Mouse (Mus musculus) lung, embryonic 15.5 days (tissue): ENCODE data around the gene Wee1. TPM values are rescaled to one million over a fixed set of nuclear protein-coding genes. Genes with fewer than 3 reads are reported as not detected.
A peak's percentile ranks its signal among the peaks of the same experiment; 100 is the strongest.

ENCODE experiments used
- ATAC-seq: fragments of 200-750 bp; cut with Nextera tagmentation; 2 replicates; pipeline ENCODE4 v1.8.0; 2017; ENCODE audit warnings: moderate number of reproducible peaks, borderline replicate concordance; ENCODE audit not compliant: low FRiP score, low TSS enrichment; ENCODE audit errors: extremely low read depth
- H3K27ac ChIP-seq: fragments of 300-500 bp; sonication (generic); 2 replicates; pipeline ENCODE4 v1.5.1; 2015; ENCODE audit warnings: moderate library complexity, mild to moderate bottlenecking, inconsistent platforms
- H3K27me3 ChIP-seq: fragments of 300-500 bp; sonication (generic); 2 replicates; pipeline ENCODE4 v1.6.1; 2015; ENCODE audit warnings: inconsistent platforms
- H3K36me3 ChIP-seq: fragments of 300-500 bp; sonication (generic); 2 replicates; pipeline ENCODE4 v1.6.1; 2015; ENCODE audit warnings: inconsistent platforms
- H3K4me1 ChIP-seq: fragments of 300-500 bp; sonication (generic); 2 replicates; pipeline ENCODE4 v1.6.1; 2015; ENCODE audit warnings: inconsistent platforms
- H3K4me2 ChIP-seq: fragments of 300-500 bp; sonication (generic); 2 replicates; pipeline ENCODE4 v1.6.1; 2015; ENCODE audit warnings: inconsistent platforms, mild to moderate bottlenecking, moderate library complexity
- H3K4me3 ChIP-seq: fragments of 300-500 bp; sonication (generic); 2 replicates; pipeline ENCODE4 v1.5.1; 2015; ENCODE audit warnings: mild to moderate bottlenecking, inconsistent platforms
- H3K9ac ChIP-seq: fragments of 300-500 bp; sonication (generic); 2 replicates; pipeline ENCODE4 v1.6.1; 2015; ENCODE audit warnings: inconsistent platforms
- H3K9me3 ChIP-seq: fragments of 300-500 bp; sonication (generic); 2 replicates; pipeline ENCODE4 v1.6.1; 2016; ENCODE audit warnings: inconsistent platforms
- WGBS: fragments of 180-500 bp; shearing (Covaris S2); methylation state at CpG from one replicate; pipeline ENCODE4 v1.1.7; 2015; 5-methylcytosine and 5-hydroxymethylcytosine counted together
- polyA plus RNA-seq: library from polyadenylated mRNA; unstranded; fragments of >200 nt; fragmentation: Nextera tagmentation; extraction: Ambion mirVana; gene quantifications from 2 replicates; pipeline ENCODE4 v1.2.1, GENCODE M21; 2015

Wee1 gene
- polyA plus RNA-seq, result 31.4 and 32.9 TPM in 2 replicates

DNA sequence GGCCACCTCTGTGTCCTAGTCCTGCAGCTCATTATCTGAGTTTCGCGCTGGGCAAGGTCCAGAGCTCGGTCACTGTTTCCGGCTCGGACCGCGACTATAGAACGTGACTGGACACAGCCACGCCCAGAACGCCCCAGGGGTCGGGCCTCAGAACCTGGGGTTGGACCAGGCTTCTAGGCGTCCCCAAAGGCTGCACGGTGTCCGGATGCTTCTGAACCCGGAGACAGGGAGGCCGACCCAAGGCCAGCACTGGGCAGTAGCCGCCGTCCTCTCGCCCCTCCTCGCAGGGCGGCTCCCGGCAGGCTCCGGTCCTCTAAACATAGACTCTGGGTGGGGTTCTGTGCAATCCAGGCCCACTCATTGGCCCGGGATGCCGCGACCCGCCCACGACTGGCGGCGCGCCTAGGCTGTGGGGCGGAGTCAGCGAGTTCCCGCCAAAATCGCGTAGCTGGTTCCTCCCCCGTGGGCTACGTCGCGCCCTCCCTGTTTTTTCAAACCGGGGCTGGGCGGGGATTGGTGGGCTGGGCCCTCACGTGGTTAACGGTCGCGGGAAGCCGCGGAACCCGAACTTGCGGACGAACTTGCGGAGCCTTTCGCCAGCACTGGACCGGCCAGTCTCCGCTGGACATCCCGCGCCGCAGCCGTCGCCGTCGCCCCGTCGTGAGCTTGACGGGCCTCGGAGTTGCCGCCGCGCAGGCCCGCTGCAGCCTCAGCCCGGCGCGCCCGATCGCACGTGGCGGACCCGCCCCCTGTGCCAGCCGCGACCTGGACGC lies at the start of gene Wee1:
Wee1 (plus strand) TSS at position 531 of the 773 bp plus-strand sequence.
- H3K9me3 ChIP-seq, result no peaks in the 10 kb centered on the region
- peak; percentile 99 for ATAC-seq
- peak within 1 kb of the TSS; percentile 76 for H3K4me2 ChIP-seq
- peak within 1 kb of the TSS; percentile 98 for H3K27ac ChIP-seq
- peaks cover 16% of the 10 kb centered on the region for H3K4me1 ChIP-seq
- peaks cover 6% of the 10 kb centered on the region; the same call in 1 of the 2 replicates for H3K36me3 ChIP-seq
- H3K9ac ChIP-seq, result peak within 1 kb of the TSS; percentile 94
- H3K27me3 ChIP-seq, result no peaks in the 10 kb centered on the region
- WGBS, result under 1% methylated on average over 81 of the region's 81 CpGs
- H3K4me3 ChIP-seq, result peak within 1 kb of the TSS; percentile 98

DNA sequence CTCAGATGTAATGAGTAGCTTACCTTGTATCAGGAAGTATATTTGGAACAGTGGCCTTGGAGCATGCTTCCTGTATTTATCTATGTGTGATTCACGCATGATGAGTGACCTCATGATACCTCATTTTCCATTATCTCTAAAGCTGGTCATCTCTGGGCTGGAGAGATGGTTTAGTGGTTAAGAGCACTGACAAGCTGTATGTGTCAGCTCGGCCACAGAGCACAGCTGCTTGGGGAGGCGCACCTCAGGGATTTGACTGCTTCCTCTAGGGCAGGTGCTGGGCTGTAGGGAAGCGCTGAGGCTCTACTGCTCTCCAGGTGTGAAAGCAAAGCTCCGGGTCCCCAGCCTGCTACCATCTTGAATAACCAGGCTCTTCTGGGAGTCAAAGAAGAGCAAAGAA lies 43.7 kb upstream of the Wee1 start:
- Histone ChIP-seq H3K4me2 (no peak overlapping the region), H3K9me3 (no peaks in the 10 kb centered on the region), H3K9ac (no peak overlapping the region)

DNA sequence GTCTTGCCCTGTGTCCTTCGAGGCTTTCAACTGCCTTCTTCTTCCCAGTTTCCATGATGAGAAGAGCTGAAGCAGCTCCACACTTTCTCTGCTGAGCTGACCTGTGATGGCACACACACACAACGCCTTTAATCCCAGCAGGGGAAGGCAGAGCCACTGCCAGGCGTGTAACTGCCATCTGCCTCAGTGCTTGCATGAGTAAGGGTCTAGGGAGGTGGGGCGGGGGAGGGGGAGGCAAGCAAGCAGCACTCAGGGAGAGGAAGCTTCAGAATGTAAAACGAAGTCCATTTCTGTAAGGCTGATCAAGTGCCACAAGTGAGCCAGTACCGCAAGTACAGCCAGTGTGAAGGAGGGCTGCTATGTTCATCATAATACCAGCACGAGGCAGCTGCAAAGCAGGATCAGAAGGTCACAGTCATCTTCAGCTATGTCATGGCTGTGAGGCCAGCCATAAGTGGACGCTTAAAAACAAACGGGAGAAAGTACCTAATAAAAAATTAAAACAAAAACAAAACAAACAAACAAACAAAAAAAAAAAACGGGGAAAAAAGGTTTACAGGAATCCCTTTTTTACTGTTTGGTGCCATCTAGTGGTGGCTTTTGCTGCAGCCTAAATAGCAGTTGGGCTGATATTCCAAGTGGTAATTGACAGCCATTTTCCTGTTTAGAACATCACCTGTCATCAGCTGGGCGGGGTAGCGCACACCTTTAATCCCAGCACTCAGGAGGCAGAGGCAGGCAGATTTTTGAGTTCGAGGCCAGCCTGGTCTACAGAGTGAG lies 38.3 kb upstream of the Wee1 start:
- Histone ChIP-seq H3K9ac (no peak overlapping the region), H3K4me2 (no peak overlapping the region), H3K4me1 (peaks cover 8% of the 10 kb centered on the region; the same call in 1 of the 2 replicates), H3K27ac (no peak overlapping the region), H3K4me3 (no peak overlapping the region), H3K9me3 (no peaks in the 10 kb centered on the region), H3K27me3 (no peaks in the 10 kb centered on the region), H3K36me3 (peaks cover 86% of the 10 kb centered on the region)
- no peak for ATAC-seq
- WGBS, result 62% methylated on average over 13 of the region's 13 CpGs

More for the DNA sequence above, 43.7 kb upstream of the Wee1 start:
- Histone ChIP-seq H3K4me1 (no peaks in the 10 kb centered on the region), H3K4me3 (no peak overlapping the region), H3K27me3 (no peaks in the 10 kb centered on the region), H3K27ac (no peak overlapping the region), H3K36me3 (peaks cover 89% of the 10 kb centered on the region)
- no peak for ATAC-seq
- 89% methylated on average over 5 of the region's 5 CpGs for WGBS

DNA sequence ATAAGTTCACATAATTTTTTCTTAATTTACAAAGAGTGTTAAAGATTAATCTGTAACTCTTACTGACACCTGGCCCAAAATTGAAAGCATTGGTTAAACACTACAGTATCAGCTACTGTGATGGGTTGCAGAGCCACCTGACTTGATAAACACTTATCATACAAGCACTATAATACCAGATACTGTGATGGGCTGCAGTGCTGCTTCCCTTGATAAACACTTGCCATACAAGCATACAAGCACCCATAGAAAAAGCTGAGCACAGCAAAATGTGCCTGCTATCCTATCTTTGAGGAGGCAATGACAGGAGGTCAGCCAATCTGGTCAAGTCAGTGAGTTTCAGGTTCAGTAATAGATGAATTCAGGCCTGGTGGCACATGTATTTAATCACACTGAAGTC lies 36.6 kb upstream of the Wee1 start:
- no peak overlapping the region for H3K27ac ChIP-seq

DNA sequence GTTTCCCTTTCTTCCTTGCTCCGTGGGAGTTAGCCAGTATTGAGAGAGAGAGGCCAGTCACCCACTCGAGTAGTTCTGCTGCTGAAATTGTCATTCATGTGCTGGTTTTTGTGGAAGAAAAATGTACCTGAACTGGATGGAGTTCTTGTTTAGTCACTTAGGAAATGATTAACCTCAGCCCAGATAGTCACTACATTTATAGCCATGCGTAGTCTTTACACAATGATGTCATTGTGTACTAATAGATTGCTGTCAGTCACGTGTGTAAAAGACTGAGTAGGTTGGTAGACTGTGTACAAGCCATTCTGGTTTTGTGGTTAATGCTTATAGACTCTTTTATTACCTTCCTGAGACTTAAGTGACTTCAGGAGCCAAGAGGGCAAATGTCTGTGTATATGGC lies 33.9 kb upstream of the Wee1 start:
- Histone ChIP-seq H3K4me2 (no peak overlapping the region), H3K27ac (peak overlapping the region; percentile 68), H3K4me1 (peaks cover 8% of the 10 kb centered on the region; the same call in 1 of the 2 replicates), H3K4me3 (no peak overlapping the region), H3K27me3 (no peaks in the 10 kb centered on the region), H3K9me3 (no peaks in the 10 kb centered on the region), H3K36me3 (peaks cover 79% of the 10 kb centered on the region), H3K9ac (no peak overlapping the region)
- ATAC-seq, result peak; percentile 68
- WGBS, result 49% methylated on average over 4 of the region's 4 CpGs

More for the DNA sequence above, 36.6 kb upstream of the Wee1 start:
- Histone ChIP-seq H3K4me3 (no peak overlapping the region), H3K9me3 (no peaks in the 10 kb centered on the region), H3K4me1 (peaks cover 8% of the 10 kb centered on the region; the same call in 1 of the 2 replicates), H3K9ac (no peak overlapping the region), H3K4me2 (no peak overlapping the region), H3K36me3 (peaks cover 81% of the 10 kb centered on the region), H3K27me3 (no peaks in the 10 kb centered on the region)
- ATAC-seq, result no peak

DNA sequence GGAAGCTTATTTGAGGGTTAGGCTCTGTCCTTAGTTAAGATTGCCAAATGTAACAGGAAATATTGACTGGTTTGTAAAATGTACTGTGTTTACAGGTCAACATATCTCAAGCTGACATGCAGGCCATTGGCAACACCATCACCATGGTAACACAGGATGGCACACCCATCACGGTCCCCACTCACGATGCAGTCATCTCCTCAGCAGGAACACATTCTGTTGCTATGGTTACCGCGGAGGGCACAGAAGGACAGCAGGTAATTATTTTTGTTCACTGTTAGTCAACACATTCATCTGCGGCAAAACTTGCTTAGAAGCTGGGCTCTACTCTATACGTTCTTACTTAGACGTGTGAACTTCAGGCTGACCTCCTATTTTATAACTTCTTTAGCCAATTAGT lies 30.2 kb upstream of the Wee1 start:
- Histone ChIP-seq H3K36me3 (peaks cover 72% of the 10 kb centered on the region), H3K9me3 (no peaks in the 10 kb centered on the region), H3K27me3 (no peaks in the 10 kb centered on the region), H3K4me3 (no peak overlapping the region), H3K4me1 (peaks cover 16% of the 10 kb centered on the region; the same call in 1 of the 2 replicates), H3K27ac (no peak overlapping the region), H3K9ac (no peak overlapping the region), H3K4me2 (no peak overlapping the region)
- WGBS, result 79% methylated on average over 7 of the region's 7 CpGs
- ATAC-seq, result no peak

DNA sequence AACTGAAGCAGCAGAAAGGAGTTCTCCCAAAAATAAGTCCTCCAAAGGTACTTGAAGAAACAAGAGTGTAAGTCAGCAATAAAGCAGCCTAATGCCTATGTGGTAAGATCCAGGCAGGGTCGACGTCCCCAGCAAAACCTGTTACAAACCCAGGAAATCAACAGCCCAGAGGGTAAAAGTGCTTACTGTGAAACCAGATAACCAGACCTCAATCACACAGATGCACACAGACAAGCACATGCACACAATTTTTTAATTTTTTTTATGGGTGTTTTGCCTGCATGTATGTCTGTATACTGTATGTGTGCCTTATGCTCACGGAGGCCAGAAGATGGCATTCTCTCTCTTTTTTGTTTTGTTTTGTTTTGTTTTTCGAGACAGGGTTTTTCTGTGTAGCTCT lies 25.5 kb upstream of the Wee1 start:
- no peak for ATAC-seq
- Histone ChIP-seq H3K27ac (peak overlapping the region; percentile 70), H3K36me3 (peaks cover 41% of the 10 kb centered on the region), H3K4me3 (no peak overlapping the region), H3K4me2 (no peak overlapping the region), H3K27me3 (no peaks in the 10 kb centered on the region), H3K4me1 (peaks cover 21% of the 10 kb centered on the region), H3K9me3 (no peaks in the 10 kb centered on the region), H3K9ac (no peak overlapping the region)
- 62% methylated on average over 4 of the region's 4 CpGs for WGBS

DNA sequence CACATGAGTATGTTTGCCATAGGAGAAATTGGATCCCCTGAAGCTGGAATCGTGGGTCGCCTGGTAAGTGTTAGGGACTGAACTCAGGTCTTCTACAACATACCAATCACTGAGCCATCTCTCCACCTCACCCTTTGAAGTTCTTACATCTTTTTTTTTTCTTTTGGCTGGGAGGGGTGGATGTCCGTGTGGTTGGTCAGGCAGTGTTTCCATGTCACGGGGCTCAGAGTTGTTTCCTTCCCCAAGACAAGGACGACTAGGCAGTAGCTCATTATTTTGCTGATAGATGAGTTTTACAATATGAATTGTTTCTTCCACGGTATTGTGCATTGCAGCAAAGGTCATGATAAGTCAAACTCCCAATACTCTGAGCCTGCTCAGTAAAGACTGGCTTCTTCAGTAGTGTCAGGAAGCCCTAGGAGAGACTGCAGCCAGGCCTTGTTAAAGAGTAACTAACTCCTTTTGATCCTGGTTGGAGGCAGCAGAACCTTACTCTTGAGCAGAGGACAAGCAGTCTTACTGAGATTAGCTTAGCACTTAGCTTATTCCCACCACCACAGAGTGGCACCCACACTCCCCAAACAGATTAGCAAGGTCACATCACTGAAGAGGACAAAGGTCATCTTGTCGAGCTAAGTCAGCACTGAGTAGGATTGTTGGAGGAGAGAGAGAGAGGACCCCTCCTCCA lies 24.6 kb upstream of the Wee1 start:
- peak overlapping the region; percentile 70 for H3K27ac ChIP-seq
- no peaks in the 10 kb centered on the region for H3K9me3 ChIP-seq
- no peaks in the 10 kb centered on the region for H3K27me3 ChIP-seq
- peaks cover 32% of the 10 kb centered on the region for H3K36me3 ChIP-seq
- H3K4me3 ChIP-seq, result no peak overlapping the region
- ATAC-seq, result peak; percentile 17; the same call in 1 of the 2 replicates
- no peak overlapping the region for H3K9ac ChIP-seq
- 39% methylated on average over 7 of the region's 7 CpGs for WGBS
- H3K4me1 ChIP-seq, result peaks cover 21% of the 10 kb centered on the region
- no peak overlapping the region for H3K4me2 ChIP-seq

DNA sequence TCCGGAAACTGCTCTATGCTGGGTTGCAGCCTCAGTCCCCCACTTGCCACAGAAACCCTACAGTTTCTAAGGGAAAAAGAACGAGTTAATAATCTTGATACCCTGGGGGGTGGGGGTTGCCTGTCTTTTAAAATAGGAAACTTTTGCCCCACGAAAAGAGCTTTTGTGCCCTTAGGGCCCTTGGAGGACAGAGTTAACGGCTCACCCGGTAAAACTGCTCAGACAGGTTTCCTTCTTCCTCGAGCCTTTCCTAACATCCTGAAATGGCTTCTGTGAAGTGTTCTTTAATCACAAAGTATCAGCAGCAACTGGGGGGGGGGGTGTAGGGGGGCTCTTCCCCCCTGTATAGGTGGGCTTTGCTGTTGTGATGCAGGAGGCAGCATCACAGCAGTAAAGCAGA lies 21.0 kb upstream of the Wee1 start:
- whole genome bisulfite sequencing, result 37% methylated on average over 6 of the region's 6 CpGs
- H3K36me3 ChIP-seq, result peaks cover 2% of the 10 kb centered on the region; the same call in 1 of the 2 replicates
- no peak for ATAC-seq
- H3K4me2 ChIP-seq, result peak overlapping the region; percentile 16; the same call in 1 of the 2 replicates
- no peaks in the 10 kb centered on the region for H3K9me3 ChIP-seq
- H3K27me3 ChIP-seq, result no peaks in the 10 kb centered on the region
- H3K27ac ChIP-seq, result peak overlapping the region; percentile 77
- peaks cover 20% of the 10 kb centered on the region for H3K4me1 ChIP-seq
- no peak overlapping the region for H3K4me3 ChIP-seq
- no peak overlapping the region for H3K9ac ChIP-seq

DNA sequence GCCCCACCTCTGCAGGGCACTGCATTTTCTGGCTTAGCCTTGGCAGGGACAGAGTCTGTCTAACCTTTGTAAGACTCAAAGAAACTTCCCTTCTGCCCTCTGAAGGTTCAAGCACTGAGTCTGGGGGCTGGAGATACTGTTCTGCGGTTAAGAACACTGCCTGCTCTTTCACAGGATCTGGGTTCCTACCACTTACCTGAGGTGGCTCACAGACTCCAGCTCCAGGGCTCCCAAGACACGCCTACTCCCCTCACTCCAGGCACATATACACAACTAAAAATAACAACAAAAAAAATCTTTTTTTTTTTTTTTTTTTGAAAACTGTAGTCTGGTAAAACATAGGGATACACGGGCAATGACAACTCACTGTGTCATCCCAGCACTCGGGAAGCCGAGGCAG lies 20.6 kb upstream of the Wee1 start:
- WGBS, result 56% methylated on average over 5 of the region's 5 CpGs
- H3K27ac ChIP-seq, result peak overlapping the region; percentile 77
- no peaks in the 10 kb centered on the region for H3K9me3 ChIP-seq
- H3K36me3 ChIP-seq, result no peaks in the 10 kb centered on the region
- H3K4me3 ChIP-seq, result no peak overlapping the region
- no peak overlapping the region; the same call in 1 of the 2 replicates for H3K4me2 ChIP-seq
- H3K27me3 ChIP-seq, result no peaks in the 10 kb centered on the region
- no peak overlapping the region for H3K9ac ChIP-seq
- peaks cover 16% of the 10 kb centered on the region for H3K4me1 ChIP-seq
- ATAC-seq, result no peak

DNA sequence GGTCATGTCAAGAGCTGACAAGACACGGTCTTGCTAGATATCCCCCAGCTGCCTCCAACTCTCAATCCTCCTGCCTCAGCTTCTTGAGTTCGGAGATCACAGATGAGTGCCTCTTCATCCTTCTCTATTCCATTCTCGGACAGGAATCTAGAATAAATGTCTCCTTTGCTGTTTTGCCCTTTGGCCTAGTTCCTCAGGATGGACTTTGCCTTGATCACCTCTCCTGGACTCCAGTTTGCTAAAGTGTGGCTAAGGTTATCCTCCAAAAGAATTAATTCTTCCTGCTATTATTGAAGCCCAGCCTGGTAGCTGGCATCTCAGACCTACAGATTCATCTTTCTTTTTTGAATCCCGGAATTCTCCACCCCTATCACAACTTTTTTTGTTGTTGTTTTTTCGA lies 16.8 kb upstream of the Wee1 start:
- no peaks in the 10 kb centered on the region for H3K36me3 ChIP-seq
- no peak overlapping the region for H3K4me3 ChIP-seq
- H3K27ac ChIP-seq, result no peak overlapping the region
- no peak overlapping the region for H3K4me2 ChIP-seq
- no peaks in the 10 kb centered on the region for H3K9me3 ChIP-seq
- ATAC-seq, result no peak
- H3K27me3 ChIP-seq, result no peaks in the 10 kb centered on the region
- H3K9ac ChIP-seq, result no peak overlapping the region
- peaks cover 14% of the 10 kb centered on the region for H3K4me1 ChIP-seq
- 83% methylated on average over 5 of the region's 5 CpGs for WGBS
